Mouse (Mus musculus) G1E (cell line): ENCODE results near the gene Ift52.

ENCODE experiments used
- CTCF ChIP-seq: IDR thresholded peaks from 2 replicates; pipeline ENCODE4 v1.5.1; 2012; ENCODE audit warnings: low read depth, low read length, inconsistent platforms, mixed read lengths
- GATA1 ChIP-seq: IDR thresholded peaks from 2 replicates; pipeline ENCODE4 v1.6.1; 2012; ENCODE audit warnings: borderline replicate concordance, low read length, inconsistent platforms, mixed read lengths
- GATA2 ChIP-seq: IDR thresholded peaks from 2 replicates; pipeline ENCODE4 v1.6.1; 2012; ENCODE audit warnings: low read depth, low read length, inconsistent platforms, borderline replicate concordance
- POLR2AphosphoS5 ChIP-seq: IDR thresholded peaks from 2 replicates; pipeline ENCODE4 v1.6.1; 2012; ENCODE audit warnings: low read depth, low read length, inconsistent platforms; ENCODE audit not compliant: insufficient replicate concordance
- TAL1 ChIP-seq: conservative IDR thresholded peaks from 2 replicates; pipeline ENCODE4 v1.6.1; 2012; ENCODE audit warnings: low read depth, low read length, inconsistent platforms, mixed read lengths

DNA sequence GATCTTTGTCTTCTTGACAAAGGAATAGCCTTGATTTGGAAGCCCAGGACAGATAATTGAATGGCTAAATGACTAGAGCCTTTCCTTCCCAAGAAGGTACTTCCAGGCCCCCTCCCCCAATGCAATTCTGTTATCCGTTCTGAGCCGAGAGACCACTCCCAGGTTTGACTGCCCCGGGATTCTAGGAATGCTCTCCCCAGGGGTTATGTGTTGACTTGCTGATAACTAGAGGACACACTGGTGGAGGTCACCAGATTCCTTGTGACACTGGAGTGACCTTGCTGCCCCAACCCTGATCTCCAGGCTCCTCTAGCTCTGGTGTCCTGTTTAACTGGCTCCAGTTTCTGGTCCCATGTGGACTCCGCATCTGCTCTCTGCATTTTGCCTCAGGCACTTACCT, 34.9 kb downstream of the Ift52 start:
- TF ChIP-seq GATA1 (no peak), CTCF (no peak), POLR2AphosphoS5 (no peak), TAL1 (no peak), GATA2 (no peak)
